Mouse (Mus musculus) kidney, adult 2 months (tissue): ENCODE measurements around the gene Islr. TPM values are rescaled to one million over a fixed set of nuclear protein-coding genes. Genes with fewer than 3 reads are reported as not detected.

Experiments
- DNase-seq: peaks from one replicate; pipeline ENCODE4 v3.0.0; 2021
- H3K27ac ChIP-seq: fragments of 200-500 bp; 2 replicates; pipeline ENCODE4 v1.5.1; 2012; ENCODE audit warnings: low read depth, low read length, control low read depth, inconsistent platforms; ENCODE audit not compliant: insufficient read depth
- H3K27me3 ChIP-seq: fragments of 200-500 bp; replicated peaks from 2 replicates; pipeline ENCODE4 v1.6.1; 2012; ENCODE audit warnings: mild to moderate bottlenecking, moderate library complexity, low read length, inconsistent platforms; ENCODE audit not compliant: control insufficient read depth, insufficient read depth
- H3K36me3 ChIP-seq: fragments of 200-500 bp; 2 replicates; pipeline ENCODE4 v1.6.1; 2012; ENCODE audit warnings: mild to moderate bottlenecking, moderate library complexity, low read length, inconsistent platforms; ENCODE audit not compliant: control insufficient read depth, insufficient read depth
- H3K4me1 ChIP-seq: fragments of 200-500 bp; 2 replicates; pipeline ENCODE4 v1.6.1; 2011; ENCODE audit warnings: low read length; ENCODE audit not compliant: control insufficient read depth, insufficient read depth
- H3K4me3 ChIP-seq: fragments of 200-500 bp; 2 replicates; pipeline ENCODE4 v1.5.1; 2011; ENCODE audit warnings: mild to moderate bottlenecking, low read depth, low read length, control low read depth; ENCODE audit not compliant: insufficient read depth
- CTCF ChIP-seq: fragments of 200-500 bp; conservative IDR thresholded peaks from 2 replicates; pipeline ENCODE4 v1.5.1; 2011; ENCODE audit warnings: low read depth, mild to moderate bottlenecking, control low read depth, low read length, moderate library complexity, mixed read lengths; ENCODE audit not compliant: insufficient read depth, insufficient read length
- POLR2A ChIP-seq: fragments of 200-500 bp; IDR thresholded peaks from one replicate; pipeline ENCODE4 v1.6.1; 2011; ENCODE audit warnings: low read depth, low read length, control low read depth
- WGBS: fragments of 180-500 bp; shearing (Covaris S2); methylation state at CpG from one replicate; pipeline ENCODE4 v1.1.7; 2018; 5-methylcytosine and 5-hydroxymethylcytosine counted together
- polyA plus RNA-seq: library from polyadenylated mRNA; depleted of rRNA; stranded (reverse); fragments of >200 nt; gene quantifications from 2 replicates; pipeline ENCODE4 v1.2.3, GENCODE M21; 2012

Islr gene
- polyA plus RNA-seq, 1 experiment, result 32.0 TPM

DNA sequence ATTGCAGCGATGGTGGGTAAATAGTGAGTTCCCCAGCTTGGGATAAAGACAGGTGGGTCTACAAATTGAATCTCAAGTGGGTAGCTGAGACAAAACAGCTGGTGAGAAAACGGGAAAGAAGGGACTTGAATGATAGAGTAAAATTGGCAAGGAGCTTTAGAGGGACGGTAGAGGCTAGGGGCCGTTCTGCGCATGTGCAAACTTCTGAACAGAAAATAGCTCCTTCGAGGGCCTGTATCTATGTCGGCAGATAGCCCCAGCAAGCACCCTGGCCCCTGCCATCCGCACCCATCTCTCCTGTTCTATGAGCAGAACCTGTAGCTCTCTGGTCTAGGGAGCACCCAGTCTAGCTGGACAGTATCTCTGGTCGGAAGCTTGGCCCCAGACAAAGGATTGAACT, 9.9 kb downstream of the Islr start:
- no peaks in the 10 kb centered on the region for H3K36me3 ChIP-seq
- WGBS, result 79% methylated on average over 9 of the region's 9 CpGs
- peaks cover 3% of the 10 kb centered on the region; the same call in 1 of the 2 replicates for H3K4me1 ChIP-seq
- H3K4me3 ChIP-seq, result no peak overlapping the region
- peaks cover 3% of the 10 kb centered on the region for H3K27me3 ChIP-seq
- no peak overlapping the region for H3K27ac ChIP-seq
- DNase-seq, result no peak
- no peak for TF ChIP-seq CTCF
- TF ChIP-seq POLR2A, result no peak

DNA sequence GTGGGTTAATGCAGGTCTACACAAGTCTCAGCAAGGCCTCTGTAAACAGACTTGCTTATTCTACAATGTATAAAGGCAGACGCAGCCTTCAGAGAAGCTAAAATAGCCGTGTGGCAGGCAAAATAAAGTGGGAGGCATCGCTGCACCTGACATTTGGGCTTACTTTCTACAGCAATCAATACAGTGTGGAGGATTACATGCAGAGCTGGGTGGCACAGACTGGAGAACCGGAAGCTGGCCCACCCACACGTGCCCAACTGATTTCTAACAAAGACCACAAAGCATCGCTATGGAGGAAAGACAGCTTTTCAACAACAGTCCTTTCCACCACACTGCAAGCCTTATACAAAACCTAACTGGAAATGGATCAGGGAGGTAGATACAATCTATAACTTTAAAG, 19.6 kb downstream of the Islr start:
- TF ChIP-seq CTCF (no peak), POLR2A (no peak)
- H3K36me3 ChIP-seq, result no peaks in the 10 kb centered on the region
- no peak for DNase-seq
- no peaks in the 10 kb centered on the region for H3K27me3 ChIP-seq
- H3K27ac ChIP-seq, result no peak overlapping the region
- H3K4me1 ChIP-seq, result no peaks in the 10 kb centered on the region
- no peak overlapping the region for H3K4me3 ChIP-seq
- 84% methylated on average over 6 of the region's 6 CpGs for WGBS

DNA sequence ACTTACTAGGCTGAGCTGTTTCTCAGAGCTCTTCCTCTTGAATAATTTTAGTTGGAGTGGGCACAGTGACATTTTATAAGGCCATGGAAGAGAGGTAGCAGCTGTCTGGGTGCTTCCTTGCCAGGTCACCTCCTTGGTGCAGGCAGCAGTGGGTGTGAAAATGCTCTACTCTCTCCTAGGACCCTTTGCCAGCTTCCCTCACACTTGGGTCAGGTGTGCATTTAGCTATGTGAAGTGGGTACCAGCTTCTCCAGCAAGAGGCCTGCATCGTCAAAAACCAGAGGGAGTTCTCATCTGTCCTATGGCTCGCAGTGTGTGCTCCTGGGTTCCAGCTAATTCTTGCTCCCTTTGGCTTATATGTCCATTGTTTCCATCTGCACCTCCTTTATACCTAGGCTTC, 24.7 kb downstream of the Islr start:
- TF ChIP-seq CTCF (no peak), POLR2A (no peak)
- no peak overlapping the region for H3K27ac ChIP-seq
- DNase-seq, result no peak
- no peak overlapping the region for H3K4me3 ChIP-seq
- H3K36me3 ChIP-seq, result no peaks in the 10 kb centered on the region
- 96% methylated on average over 2 of the region's 2 CpGs for WGBS
- H3K27me3 ChIP-seq, result no peaks in the 10 kb centered on the region
- no peaks in the 10 kb centered on the region for H3K4me1 ChIP-seq

DNA sequence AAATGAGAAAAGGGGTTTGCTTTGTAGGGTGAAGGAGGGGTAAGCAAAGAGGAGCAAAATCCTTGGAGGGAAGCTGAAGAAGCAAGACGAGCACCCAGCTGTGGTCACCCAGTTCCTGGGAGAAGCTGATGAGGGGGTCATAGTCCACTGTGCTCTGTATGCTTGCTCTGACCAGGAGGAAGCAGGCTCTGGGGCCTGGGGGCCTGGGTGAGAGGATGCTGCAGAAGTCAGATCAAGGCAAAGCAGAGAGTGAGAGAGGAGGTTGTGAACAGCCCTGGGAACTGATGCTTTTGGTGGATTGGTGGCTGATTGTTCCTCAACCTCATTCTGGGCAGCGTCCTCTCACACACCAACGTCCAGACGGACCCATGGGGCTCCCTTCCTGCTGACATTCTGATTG, 26.9 kb downstream of the Islr start:
- no peak for DNase-seq
- no peak for TF ChIP-seq CTCF
- no peak for TF ChIP-seq POLR2A
- Histone ChIP-seq H3K27ac (no peak overlapping the region), H3K4me1 (no peaks in the 10 kb centered on the region), H3K27me3 (no peaks in the 10 kb centered on the region), H3K36me3 (no peaks in the 10 kb centered on the region), H3K4me3 (no peak overlapping the region)
- 84% methylated on average over 4 of the region's 4 CpGs for WGBS

DNA sequence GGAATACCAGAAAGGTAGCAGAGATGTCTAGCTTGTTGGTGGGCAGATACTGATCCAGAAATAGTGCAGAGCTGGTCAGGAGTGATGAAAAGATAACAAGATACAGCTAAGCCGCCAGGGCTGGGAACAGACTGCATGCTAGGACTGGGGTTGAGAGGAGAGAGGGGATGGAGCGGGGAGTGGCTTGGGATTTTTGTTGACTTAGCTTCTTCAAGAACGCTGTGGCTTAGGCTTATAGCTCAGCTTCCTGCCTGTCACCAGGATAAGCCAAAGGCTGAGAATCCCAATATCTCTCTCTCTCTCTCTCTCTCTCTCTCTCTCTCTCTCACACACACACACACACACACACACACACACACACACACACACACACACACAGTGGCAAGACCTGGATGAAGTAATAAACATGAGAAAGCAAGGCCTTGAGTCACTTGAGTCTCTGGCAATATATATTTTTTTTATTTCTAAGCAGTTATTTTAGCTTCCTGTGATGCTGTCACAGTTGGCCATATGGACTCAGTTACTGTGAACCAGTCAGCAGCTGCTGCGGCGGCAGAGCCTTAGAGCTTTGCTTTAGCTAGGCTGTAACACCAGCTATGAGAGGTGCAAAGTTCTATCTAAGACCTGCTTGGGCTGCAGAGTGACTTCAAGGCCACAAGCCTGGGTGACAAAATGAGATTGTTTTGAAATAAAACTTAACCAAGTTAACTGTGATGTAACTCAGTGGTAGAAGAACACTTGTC, 28.2 kb downstream of the Islr start:
- Histone ChIP-seq H3K27me3 (no peaks in the 10 kb centered on the region), H3K36me3 (no peaks in the 10 kb centered on the region), H3K4me1 (no peaks in the 10 kb centered on the region), H3K27ac (no peak overlapping the region), H3K4me3 (no peak overlapping the region)
- WGBS, result 62% methylated on average over 5 of the region's 5 CpGs
- no peak for TF ChIP-seq CTCF
- TF ChIP-seq POLR2A, result no peak
- no peak for DNase-seq

DNA sequence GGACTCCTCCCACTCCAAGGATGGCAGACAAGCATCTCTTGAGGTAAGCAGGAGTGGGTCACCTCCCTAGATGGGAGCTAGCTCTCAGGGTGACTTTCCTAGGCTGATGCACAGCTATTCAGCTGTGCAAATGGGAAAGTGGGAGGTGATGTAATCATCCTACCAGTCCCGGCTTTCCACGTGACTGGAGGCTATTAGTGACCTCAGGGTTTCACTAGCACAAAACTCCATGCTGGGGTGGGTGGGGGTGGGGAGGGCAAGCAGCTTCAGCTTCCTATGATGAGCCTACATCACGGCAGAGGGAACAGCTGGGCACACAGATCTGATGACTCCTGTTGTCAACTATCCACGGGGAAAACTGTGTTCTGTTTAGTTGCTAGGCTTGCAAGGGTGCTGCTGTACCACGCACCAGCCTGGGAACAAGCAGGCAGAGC, 29.3 kb downstream of the Islr start:
- Histone ChIP-seq H3K4me1 (no peaks in the 10 kb centered on the region), H3K27me3 (no peaks in the 10 kb centered on the region), H3K4me3 (no peak overlapping the region), H3K36me3 (no peaks in the 10 kb centered on the region), H3K27ac (no peak overlapping the region)
- WGBS, result 30% methylated on average over 5 of the region's 5 CpGs
- no peak for DNase-seq
- TF ChIP-seq CTCF, result no peak
- TF ChIP-seq POLR2A, result no peak

DNA sequence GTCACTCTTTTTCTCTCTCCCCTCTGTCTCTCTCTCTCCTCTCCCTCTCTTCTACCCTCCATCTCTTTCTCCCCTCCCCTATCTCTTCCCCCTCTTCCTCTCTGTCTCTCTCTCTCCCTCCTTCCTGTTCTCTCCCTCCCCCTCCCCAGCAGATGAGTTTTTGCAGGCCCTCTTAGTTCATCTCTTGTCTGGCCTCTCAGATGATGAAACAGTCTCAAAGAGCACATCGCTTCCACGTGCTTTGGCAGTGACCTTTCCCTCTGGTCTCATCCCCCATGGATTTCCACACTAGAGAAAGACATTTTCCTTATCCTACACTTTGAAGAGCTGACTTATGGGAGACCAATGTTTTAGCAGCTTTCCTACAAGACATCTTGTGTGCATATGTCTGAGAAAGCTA, 31.2 kb downstream of the Islr start:
- 57% methylated on average over 2 of the region's 2 CpGs for WGBS
- TF ChIP-seq POLR2A (no peak), CTCF (no peak)
- no peaks in the 10 kb centered on the region for H3K4me1 ChIP-seq

DNA sequence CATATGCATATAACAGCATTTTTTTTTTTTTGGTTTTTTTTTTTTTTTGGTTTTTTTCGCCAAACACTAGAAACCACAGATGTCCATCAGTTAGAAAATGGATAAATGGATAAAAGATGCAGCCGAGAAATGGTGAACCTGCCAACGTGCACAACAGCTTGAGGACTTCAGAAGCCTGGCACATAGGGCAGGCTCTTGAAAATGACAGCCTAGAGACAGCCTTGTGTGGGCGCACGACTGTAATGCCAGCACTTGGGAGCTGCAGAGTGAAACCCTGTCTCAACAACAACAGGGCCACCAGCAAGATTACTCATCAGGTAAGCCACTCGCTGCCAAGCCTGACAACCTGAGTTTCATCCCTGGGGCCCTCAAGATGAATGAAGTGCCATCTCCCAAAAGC, 34.7 kb downstream of the Islr start:
- 84% methylated on average over 6 of the region's 6 CpGs for WGBS
- TF ChIP-seq POLR2A (no peak), CTCF (no peak)
- H3K4me1 ChIP-seq, result no peaks in the 10 kb centered on the region
- no peak overlapping the region for H3K4me3 ChIP-seq
- no peak for DNase-seq
- no peaks in the 10 kb centered on the region for H3K36me3 ChIP-seq
- H3K27ac ChIP-seq, result no peak overlapping the region
- no peaks in the 10 kb centered on the region for H3K27me3 ChIP-seq

More for the DNA sequence above, 31.2 kb downstream of the Islr start:
- Histone ChIP-seq H3K27me3 (no peaks in the 10 kb centered on the region), H3K4me3 (no peak overlapping the region), H3K36me3 (no peaks in the 10 kb centered on the region), H3K27ac (no peak overlapping the region)
- DNase-seq, result no peak
